Mouse (Mus musculus) cerebellum, adult 18-20 months (tissue): Measurements from ENCODE around the gene 9430038I01Rik.

Source experiments
- DNase-seq, 2 experiments: peaks; one replicate each; pipeline ENCODE4 v3.0.0; 2021

Gene 9430038I01Rik

DNA sequence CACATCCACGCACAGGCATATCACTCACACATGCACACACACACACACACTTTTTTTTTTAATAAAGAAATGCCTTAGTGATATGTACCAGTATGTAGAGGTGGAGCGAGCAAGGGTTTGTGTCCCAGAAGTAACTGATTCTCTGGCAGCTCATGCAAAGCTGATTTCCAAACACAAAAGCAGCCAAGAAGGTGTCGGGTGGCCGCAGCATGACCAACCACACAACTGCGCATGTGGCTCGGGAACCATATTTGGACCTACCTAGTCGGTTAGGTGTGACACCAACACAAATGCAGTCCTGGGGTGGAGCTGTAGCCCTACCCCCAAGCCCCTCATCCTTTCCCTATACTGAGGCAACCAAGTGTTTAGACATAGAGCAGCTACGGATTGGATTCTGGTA is 45.5 kb downstream of the 9430038I01Rik start:
- DNase-seq: no peak

DNA sequence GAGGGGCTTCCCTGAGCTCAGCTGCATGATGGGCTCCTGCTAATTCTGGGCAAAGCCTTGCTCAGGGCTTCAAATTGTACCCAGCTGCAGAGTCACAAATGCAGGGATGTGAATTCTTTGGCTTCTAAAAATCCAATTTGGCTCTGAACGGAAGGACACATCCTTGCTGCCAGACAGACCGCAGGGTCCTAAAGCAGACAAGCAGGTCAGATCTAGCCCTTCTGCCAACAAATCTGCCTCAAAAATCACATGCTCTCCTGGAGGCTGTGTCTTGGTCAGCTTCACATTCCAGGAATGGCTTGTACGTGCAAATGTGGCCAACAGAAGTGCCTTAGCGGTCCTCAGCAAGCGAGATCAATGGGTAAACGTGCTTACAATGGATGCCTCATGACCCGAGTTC is 46.0 kb downstream of the 9430038I01Rik start:
- DNase-seq: no peak

DNA sequence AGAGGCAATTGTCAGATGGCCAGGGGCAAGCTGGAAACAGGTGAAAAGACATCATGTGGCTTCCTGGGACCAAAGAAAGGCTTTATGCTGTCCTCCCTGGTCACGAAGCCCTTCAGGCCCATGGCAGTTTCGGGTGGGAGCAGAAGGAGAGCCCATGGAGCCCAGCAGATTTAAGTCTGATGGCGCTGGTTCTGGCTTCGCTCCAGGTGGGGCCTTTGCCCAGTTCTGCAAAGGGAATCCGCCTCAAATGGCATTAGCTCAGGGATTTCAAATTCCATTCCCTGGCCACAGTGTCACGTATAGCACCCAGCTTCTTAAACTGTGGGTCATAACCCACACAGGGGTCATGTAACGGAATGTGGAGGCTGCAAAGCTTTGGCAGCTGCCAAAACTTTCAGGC is 63.7 kb downstream of the 9430038I01Rik start:
- no peak for DNase-seq

DNA sequence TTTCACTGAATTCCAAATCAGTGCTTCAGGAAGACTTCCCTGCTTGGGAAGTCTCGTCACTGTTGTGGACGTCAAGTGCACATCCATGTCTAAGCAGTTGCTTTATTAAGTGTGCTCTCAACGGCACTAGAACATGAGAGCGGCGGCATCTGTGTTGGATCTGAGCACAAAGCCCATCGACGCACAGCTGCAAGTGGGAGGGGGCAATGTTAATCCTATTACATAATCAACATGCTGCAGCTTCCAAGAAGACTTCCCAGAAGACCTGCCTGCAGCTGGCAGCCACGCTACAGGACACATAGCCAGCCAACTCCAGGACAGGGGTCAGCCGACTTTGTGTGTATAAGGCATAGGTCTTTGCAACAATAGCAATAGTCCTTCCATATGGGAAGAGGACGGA is 64.5 kb downstream of the 9430038I01Rik start:
- no peak for DNase-seq

GRCm38 (mm10) chr7:137333951-137334350 is 76.6 kb downstream of the 9430038I01Rik start:
- DNase-seq: no peak
